Mouse (Mus musculus) cerebellum, adult 2 months (tissue): ENCODE results near the gene Cblb. TPM values are rescaled to one million over a fixed set of nuclear protein-coding genes. Genes with fewer than 3 reads are reported as not detected.
A peak's percentile ranks its signal among the peaks of the same experiment; 100 is the strongest.

Experiments used
- DNase-seq, 2 experiments: peaks; one replicate each; pipeline ENCODE4 v3.0.0; 2021
- H3K27ac ChIP-seq: fragments of 200-500 bp; 2 replicates; pipeline ENCODE4 v1.5.1; 2012; ENCODE audit warnings: low read length, control low read depth, inconsistent platforms; ENCODE audit not compliant: insufficient read depth
- H3K27me3 ChIP-seq: fragments of 200-500 bp; 2 replicates; pipeline ENCODE4 v1.6.1; 2012; ENCODE audit warnings: inconsistent platforms, mild to moderate bottlenecking, low read length, moderate library complexity; ENCODE audit not compliant: control insufficient read depth, insufficient read depth
- H3K4me1 ChIP-seq: fragments of 200-500 bp; 2 replicates; pipeline ENCODE4 v1.6.1; 2011; ENCODE audit warnings: low read length; ENCODE audit not compliant: control insufficient read depth, insufficient read depth
- H3K4me3 ChIP-seq: fragments of 200-500 bp; replicated peaks from 2 replicates; pipeline ENCODE3; 2011; ENCODE audit warnings: mild to moderate bottlenecking, low read depth, low read length, control low read depth; ENCODE audit not compliant: insufficient read depth
- CTCF ChIP-seq: fragments of 200-500 bp; IDR thresholded peaks from 2 replicates; pipeline ENCODE4 v1.5.1; 2011; ENCODE audit warnings: low read depth, mild to moderate bottlenecking, control low read depth, low read length, moderate library complexity, borderline replicate concordance; ENCODE audit not compliant: insufficient read depth
- POLR2A ChIP-seq: fragments of 200-500 bp; IDR thresholded peaks from 2 replicates; pipeline ENCODE4 v1.6.1; 2011; ENCODE audit warnings: low read length, control low read depth, borderline replicate concordance; ENCODE audit not compliant: insufficient read depth
- WGBS: fragments of 180-500 bp; shearing (Covaris S2); methylation state at CpG from one replicate; pipeline ENCODE4 v1.1.7; 2018; 5-methylcytosine and 5-hydroxymethylcytosine counted together
- polyA plus RNA-seq: library from polyadenylated mRNA; depleted of rRNA; stranded (reverse); fragments of >200 nt; gene quantifications from 2 replicates; pipeline ENCODE4 v1.2.3, GENCODE M21; 2012; rRNA removed

Gene Cblb
- polyA plus RNA-seq: 14.2 and 15.5 TPM in 2 replicates

GRCm38 (mm10) chr16:52031091-52031689 lies at the start of gene Cblb:
Cblb (plus strand) TSS chr16:52031225.
- peak within 1 kb of the TSS; percentile 81 for H3K27ac ChIP-seq
- peak within 1 kb of the TSS; percentile 95 for H3K4me3 ChIP-seq
- under 1% methylated on average over 38 of the region's 38 CpGs for WGBS
- peak; percentile 97 to 98 for DNase-seq
- H3K4me1 ChIP-seq: peaks cover 8% of the 10 kb centered on the region; the same call in 1 of the 2 replicates
- no peaks in the 10 kb centered on the region for H3K27me3 ChIP-seq
- TF ChIP-seq POLR2A (peak; percentile 72), CTCF (no peak)

- DNase-seq: peak; percentile 8 to 27
- peak overlapping the region; percentile 14 for H3K4me3 ChIP-seq
- no peak for TF ChIP-seq CTCF
- TF ChIP-seq POLR2A: no peak
- 4% methylated on average over 8 of the region's 8 CpGs for WGBS
- H3K27me3 ChIP-seq: no peaks in the 10 kb centered on the region
- no peak overlapping the region for H3K27ac ChIP-seq
- peaks cover 4% of the 10 kb centered on the region; the same call in 1 of the 2 replicates for H3K4me1 ChIP-seq
These were observed 45.6 kb upstream of the Cblb start for GRCm38 (mm10) chr16:51985436-51985835.

DNA sequence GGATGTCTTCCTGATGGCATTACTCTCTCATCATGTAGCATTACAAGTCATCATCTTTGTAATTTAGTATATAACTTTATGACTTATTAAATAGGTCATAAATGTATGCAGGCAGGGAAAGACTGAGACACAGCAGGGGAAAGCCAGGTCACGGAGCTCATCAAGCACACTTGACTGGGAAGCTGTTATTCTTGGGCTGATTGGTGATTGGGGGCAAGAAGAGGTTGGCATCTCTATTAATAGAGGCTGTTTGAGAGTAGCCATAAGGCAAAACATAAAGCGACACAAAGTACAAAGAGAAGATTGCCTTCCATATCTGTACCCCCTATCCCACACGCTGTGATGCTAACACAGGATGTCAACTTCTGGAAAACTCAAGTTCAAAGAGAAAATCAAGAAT lies 44.8 kb upstream of the Cblb start:
- no peak overlapping the region for H3K4me3 ChIP-seq
- WGBS: 78% methylated on average over 3 of the region's 3 CpGs
- no peak overlapping the region for H3K27ac ChIP-seq
- DNase-seq: no peak
- H3K4me1 ChIP-seq: peaks cover 4% of the 10 kb centered on the region; the same call in 1 of the 2 replicates
- H3K27me3 ChIP-seq: no peaks in the 10 kb centered on the region
- TF ChIP-seq CTCF (no peak), POLR2A (no peak)

GRCm38 (mm10) chr16:51987085-51987620 lies 43.9 kb upstream of the Cblb start:
- Histone ChIP-seq H3K27me3 (no peaks in the 10 kb centered on the region), H3K4me1 (peaks cover 4% of the 10 kb centered on the region; the same call in 1 of the 2 replicates), H3K4me3 (no peak overlapping the region), H3K27ac (no peak overlapping the region)
- TF ChIP-seq POLR2A: no peak
- TF ChIP-seq CTCF: no peak
- 86% methylated on average over 4 of the region's 4 CpGs for WGBS
- no peak for DNase-seq

GRCm38 (mm10) chr16:51988027-51988426 lies 43.0 kb upstream of the Cblb start:
- Histone ChIP-seq H3K4me1 (peaks cover 4% of the 10 kb centered on the region; the same call in 1 of the 2 replicates), H3K27me3 (no peaks in the 10 kb centered on the region), H3K4me3 (no peak overlapping the region), H3K27ac (no peak overlapping the region)
- TF ChIP-seq CTCF: no peak
- TF ChIP-seq POLR2A: no peak
- DNase-seq: no peak

DNA sequence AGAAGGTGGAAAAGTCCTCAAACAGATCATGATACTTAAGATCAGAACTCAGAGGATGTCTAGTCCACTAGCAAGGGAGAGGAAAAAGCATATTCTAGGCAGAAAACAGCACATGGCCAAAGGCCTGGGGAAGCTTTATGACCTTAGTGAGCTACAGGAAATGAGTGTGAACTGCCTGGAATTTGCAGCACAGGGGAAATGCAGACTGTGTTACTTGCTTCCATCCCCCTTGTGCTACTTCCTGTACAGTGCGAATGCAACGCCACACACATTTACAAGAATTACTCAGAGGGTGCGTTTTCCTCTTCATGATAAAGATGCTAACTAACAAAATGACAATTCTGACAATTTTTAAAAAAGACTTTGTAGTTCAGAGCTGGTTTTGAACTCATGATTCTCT lies 41.8 kb upstream of the Cblb start:
- Histone ChIP-seq H3K27me3 (no peaks in the 10 kb centered on the region; the same call in 1 of the 2 replicates), H3K4me1 (peaks cover 4% of the 10 kb centered on the region; the same call in 1 of the 2 replicates), H3K4me3 (no peak overlapping the region), H3K27ac (no peak overlapping the region)
- no peak for TF ChIP-seq CTCF
- no peak for TF ChIP-seq POLR2A
- WGBS: 91% methylated on average over 3 of the region's 3 CpGs
- no peak for DNase-seq

DNA sequence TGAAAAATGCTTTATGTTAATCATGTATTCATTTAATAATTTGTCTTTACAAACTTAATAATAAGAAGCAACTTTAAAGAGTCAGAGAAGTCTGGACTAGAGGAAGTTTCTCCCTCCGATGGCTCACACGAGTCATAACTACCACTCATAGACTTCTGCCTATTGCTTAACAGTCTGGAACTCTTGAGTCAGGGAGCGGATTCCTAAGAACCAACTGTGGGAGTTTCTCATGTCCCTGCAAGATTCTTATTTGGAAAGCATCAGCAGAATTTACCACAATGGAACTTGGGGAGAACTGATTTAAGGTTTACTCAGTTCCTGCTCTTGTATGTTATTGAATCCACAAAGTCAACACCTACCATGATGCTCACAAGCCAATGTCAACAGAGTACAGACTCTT lies 31.0 kb upstream of the Cblb start:
- Histone ChIP-seq H3K4me1 (no peaks in the 10 kb centered on the region), H3K27me3 (no peaks in the 10 kb centered on the region), H3K4me3 (no peak overlapping the region), H3K27ac (no peak overlapping the region)
- no peak for DNase-seq
- WGBS: 96% methylated on average over 3 of the region's 3 CpGs
- TF ChIP-seq POLR2A (no peak), CTCF (no peak)

- Histone ChIP-seq H3K4me1 (no peaks in the 10 kb centered on the region), H3K27me3 (no peaks in the 10 kb centered on the region), H3K27ac (no peak overlapping the region), H3K4me3 (no peak overlapping the region)
- TF ChIP-seq CTCF (no peak), POLR2A (no peak)
- DNase-seq: no peak
These were observed 30.2 kb upstream of the Cblb start for GRCm38 (mm10) chr16:52000801-52001200.
